Mouse (Mus musculus) 416B (cell line): ENCODE measurements at regions not wholly inside any gene's neighbourhood (a gene's known extent, or its start where the extent isn't known, plus 50 kb on each side); places are given as distances from the start of the nearest gene placed in this dataset.
A peak's percentile ranks its signal among the peaks of the same experiment; 100 is the strongest.

Experiments
- DNase-seq: peaks from one replicate; pipeline ENCODE4 v3.0.0; 2011; ENCODE audit warnings: low read depth

DNA sequence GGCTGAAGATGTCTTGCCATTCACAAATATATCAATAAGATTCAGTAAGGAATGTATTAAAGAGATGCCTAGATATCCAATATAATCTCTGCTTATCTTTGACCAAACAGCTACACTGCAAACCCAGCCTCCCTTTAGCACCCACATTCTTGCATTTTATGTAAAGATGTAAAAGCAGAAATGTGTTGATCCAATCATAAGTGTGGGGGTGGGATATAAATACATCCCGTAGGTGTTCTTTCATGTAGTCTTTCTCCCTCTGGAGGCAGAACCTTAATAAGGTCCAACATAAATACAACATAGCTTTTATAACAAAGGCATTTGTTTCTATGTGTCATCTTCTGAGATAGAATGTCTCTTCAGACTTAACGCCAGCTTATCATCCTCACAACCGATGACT is 637.1 kb upstream of the Flrt2 start:
- no peak for DNase-seq

DNA sequence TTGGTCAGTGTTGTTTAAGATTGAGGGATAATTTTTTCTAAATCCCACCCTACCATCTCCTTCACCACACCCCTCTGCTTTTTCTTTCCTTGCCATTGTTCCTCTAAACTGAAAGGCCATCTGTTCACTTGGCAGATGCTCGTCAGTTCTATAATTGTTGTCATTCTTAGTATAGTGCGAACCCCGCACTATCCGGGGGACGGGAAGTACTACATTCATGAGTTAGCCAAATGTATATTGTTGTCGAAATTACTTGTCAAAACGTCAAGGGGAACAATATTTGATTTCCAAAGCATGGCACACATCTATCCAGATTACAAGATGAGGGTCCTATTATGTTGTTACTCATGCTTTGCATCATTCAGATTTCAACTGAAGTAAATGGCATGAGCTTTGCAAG is 635.1 kb upstream of the Flrt2 start:
- no peak for DNase-seq

DNA sequence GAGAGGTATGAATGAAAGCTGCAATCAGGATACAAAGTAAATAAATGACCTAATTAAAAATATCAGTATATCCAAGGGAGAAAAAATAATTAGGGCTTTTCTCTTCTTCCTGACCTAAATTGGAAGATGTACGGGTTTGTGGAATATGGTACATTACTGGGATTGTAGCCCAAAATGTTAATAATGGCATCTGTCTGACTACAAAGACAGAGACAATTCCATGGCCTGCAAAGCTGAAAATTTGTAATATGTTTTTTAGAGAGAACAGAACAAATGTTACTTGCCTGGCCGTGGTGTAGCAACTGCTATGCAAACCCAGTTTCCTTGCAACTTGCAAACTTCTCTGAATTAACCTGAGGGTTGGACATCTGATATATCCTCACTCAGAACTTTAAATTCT is 632.6 kb upstream of the Flrt2 start:
- no peak for DNase-seq

DNA sequence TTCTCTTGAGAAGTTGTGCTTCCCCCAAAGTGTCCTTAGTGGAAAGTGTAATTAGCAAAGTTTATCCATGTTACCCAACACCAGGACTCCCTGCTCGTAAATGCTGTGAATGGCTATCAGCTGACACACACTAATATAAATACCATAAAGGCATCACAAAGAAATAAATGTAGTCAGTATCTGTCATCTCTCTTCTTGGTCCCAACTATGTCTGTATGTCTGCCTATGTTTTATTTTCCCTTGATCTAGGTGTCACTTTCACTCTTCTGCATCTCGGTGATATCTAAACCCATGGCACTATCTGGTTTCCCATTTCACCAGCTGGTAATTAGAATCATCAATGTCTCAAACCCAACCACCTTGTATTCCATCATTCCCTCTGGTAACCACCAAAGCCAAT is 619.7 kb upstream of the Flrt2 start:
- DNase-seq: no peak

DNA sequence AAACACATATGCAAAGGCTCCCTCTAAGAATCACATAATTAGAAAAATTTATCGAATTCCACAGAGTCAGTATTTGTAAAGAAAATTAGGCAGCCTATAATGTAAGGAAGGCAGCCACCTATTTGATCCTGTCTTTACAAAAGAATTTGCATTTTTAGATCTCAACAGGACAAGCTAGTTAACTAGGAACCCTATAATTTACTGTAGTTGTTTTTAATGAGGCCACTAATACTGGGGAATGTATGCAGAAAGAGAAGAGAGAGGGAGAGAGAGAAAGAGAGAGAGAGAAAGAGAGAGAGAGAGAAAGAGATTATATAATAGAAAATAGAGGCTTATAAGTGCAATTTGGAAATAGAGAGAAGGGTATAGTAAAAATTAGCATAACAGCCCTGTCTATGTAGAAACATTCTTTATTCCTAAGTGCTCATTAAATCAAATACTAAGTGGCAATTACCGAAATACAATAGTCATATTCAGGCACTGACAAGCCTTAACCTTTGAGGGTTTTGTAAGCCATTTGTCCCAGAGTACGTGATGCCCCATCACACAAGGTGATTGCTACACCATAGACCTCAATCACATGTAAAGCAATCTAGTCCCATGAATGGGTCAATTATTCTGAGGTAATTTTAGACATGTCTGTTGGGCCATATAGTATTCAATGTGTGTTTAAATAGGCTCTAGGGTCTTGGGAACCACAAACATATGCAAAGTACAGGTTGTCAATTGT is 572.6 kb upstream of the Flrt2 start:
- no peak for DNase-seq

DNA sequence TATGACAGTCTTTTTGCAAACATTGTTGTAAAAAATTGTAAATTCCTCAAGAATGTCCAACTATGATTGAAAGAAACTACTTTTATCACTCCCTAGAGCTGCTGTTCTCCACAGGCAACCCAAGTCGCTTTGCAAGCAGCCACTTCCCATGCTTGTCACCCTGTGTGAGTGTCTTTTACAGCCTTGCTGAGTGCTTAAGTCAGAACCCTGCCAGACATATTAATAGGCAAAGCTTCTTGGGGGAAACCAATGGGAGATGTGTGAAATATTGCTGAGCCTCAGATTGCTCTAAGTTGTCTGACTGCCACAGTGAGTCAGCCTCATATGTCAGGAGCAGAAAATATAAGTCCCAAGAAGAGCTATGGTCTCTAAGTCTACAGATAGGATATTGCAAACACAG is 559.2 kb upstream of the Flrt2 start:
- no peak for DNase-seq

DNA sequence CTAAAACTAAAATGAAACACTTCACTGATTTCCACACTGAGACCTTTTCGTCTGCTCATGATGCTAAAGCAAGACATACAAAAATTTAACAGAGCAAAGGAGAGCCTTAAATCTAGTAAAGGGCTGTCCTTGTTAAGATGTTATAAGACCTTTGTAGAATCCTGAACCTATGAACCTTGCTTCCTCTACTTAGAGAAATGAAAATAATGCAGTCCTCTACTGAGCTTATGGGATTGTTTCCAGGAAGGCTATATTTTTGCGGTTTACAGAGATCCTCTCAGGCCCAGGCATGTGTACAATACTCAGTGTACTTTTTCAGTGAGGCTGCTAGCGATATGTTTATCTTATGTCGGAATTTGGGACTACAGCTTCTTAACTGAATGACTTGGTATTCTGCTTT is 558.5 kb upstream of the Flrt2 start:
- DNase-seq: no peak

DNA sequence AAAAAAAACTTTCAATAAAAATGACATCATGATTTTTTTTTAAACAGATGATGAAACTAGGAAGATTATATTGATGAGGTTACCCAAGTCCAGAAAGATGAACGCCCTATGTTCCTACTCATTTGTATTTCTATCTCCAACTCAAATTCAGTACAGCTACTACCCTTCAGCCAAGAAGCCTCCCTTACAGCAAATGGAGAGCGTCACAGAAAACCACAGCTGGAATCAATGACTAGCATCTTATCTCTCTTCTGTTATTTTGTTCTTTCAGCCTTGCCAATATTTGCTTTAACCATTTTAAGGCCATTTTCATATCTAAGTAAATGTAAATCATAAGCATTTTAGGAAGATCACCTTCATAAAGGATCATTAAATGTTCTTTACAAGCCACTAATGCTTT is 553.9 kb upstream of the Flrt2 start:
- no peak for DNase-seq

DNA sequence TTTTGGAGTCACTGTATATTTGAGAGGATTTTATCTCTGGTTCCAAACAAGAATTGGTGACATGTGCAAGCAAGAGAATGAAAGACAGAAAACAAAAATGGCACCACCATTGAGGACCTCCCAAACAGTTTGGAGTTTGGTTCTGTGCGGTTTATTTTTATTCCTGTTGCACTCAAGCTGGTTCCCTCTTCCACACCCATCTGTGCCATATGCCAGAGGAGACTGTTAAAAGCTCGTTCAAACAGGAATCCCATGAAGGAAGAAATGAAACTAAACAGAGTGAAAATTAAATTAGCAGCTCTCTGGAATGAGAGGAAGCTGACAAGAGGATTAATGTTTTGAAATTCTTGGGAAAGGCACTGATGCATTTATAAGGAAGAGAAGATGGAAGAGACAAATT is 521.0 kb upstream of the Flrt2 start:
- DNase-seq: no peak

DNA sequence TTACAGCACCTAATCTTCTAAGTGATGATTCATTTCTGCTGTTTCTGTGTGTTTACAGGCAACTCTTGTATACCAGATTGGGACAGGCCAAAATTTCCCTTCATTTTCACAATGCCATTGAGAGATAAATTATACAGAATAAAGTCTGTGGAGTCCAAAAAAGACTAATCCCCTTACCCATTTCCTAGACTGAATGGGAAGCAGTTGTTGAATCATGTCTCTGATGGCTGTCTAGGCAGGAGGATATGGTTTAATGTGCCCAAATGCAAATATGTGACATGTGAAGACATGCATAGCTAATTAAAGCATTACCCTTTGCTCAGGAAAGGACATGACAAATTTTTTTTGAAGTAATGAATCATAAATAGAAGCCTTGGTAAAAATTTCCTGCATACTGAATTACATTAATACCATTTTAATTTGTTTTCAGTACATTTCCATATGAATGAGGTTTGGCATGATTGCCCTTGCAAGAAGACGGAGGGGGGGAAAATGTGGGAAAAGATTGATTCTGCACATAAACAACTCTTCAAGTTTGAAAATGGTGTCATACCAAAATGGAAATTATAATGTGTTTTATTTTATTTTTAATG is 518.1 kb upstream of the Flrt2 start:
- DNase-seq: no peak

DNA sequence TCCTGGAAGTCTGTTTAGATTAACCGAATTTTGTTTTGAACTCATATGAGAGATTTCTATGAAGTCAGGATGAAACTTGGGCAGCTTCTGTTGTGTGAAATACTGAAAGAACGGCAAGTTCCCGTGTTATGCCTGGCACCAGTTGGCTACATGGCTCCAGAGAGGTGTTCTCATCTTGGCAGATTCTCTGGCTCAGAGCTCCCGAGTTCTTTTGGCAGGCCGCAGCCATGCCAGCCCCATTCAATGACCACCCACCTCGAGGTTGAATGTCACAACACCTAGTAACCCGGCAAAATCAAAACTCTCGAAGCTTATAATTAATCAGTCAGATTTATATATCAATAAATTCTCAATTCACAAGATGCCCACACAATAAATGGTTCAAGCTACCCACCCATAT is 489.5 kb upstream of the Flrt2 start:
- no peak for DNase-seq

DNA sequence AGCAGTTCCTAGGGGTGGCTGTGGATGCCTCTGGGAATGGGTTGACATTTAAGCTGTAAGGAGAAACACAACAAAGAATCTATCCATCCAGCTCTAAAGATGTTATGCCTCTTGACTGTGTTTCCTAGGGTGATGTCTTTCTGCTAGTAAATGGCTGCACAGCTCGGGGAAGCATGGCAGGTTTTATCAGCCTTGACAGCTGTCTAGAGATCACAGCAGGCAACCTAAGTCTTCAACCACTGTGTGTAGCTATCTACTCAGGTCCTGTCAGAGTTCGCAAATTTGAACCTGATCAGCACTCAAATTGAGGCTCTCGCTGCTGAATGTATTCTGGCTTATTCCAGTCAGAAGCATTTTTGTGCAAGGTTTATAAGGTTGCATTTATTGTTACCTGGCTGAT is 486.9 kb upstream of the Flrt2 start:
- DNase-seq: no peak

DNA sequence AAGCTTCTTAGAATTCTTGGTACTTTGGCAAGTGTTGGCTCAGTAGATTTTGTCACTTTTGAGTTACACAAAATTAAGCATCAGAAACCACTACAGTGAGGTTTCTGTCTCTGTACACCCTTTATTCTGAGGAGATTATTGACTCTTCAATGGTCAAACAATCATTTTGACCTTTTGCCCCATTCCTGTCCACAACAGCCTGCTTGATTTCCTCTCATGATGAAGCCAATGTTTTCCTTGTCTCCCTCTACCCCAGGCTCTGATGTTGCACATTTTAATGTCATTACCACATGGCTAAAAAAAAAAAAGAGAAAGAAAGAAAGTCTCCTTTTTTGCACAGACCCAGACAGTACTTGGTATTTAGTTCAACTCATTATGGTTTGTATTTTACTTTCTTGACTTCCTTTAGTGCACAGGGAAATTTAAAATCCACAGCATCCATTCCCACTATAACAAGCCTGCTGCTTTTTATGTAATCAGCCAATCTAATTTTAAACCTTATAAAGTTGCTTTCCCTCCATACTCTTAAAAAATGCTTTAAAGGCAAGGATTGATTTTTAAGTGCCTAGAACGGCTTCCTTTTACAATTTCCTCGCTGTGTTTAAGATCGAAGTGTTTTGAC is 452.8 kb upstream of the Flrt2 start:
- no peak for DNase-seq

DNA sequence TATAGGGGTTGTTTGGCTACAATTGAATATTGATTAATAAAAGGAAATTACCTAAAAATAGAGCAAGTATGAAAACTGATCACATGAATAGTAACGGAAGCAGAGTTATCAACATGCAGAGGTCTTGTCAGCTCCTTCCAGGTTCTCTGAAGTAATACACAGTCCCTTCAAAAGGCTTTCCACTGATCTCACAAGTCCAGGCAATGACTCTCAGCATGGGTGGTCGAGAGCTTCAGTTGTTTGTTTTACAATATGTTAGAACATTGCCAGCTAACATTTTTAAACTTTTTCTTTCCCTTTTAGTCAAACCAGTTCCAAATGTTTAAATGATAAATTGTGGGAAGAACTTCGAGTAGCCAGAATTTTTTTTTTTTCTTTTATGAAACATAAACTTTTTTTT is 424.8 kb upstream of the Flrt2 start:
- no peak for DNase-seq

DNA sequence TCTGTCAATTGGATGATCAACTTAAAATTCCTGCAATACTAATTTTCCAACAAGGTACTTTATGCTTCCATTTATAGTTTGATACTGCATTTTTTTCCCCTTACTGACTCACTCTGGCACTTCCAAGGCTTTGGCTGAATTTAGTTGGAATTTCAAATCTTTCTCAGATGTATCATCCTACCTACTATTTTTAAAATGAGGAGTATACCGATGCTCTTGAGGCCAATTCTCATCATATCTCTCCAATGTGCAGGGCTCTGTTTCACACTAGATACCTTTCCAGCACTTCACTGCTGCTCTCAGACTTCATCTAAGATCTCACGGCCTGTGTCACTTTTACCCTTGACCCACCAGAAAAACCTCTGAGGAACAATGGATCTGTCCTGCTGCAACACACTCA is 386.6 kb upstream of the Flrt2 start:
- no peak for DNase-seq

DNA sequence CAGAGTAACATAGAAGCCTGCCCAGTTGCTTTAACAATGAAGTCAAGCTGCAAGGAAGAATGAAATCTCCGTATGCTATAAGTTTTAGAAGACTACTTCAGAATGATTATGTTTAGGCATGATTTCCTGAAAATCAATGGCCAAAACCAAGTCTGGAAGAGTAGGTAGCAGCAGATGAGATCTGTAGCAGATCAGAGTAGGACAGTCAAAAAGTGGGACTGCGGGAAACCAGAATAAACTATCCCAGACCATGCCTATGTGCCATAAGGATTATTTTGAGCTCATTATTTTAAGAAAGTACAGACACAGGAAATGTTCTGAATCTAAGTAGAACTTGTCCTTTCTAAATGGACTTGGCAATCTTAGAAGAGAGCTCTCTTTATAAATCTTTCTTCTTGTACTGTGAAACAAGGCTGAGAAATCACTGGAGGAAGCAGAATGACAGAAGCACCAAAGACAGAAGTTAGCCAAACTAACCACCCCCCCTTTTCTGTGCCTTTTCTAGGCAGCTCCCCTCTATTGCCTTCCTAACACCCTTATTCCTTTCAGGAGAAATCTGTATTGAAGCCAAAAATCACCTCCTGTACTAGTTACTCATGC is 376.8 kb upstream of the Flrt2 start:
- DNase-seq: no peak

DNA sequence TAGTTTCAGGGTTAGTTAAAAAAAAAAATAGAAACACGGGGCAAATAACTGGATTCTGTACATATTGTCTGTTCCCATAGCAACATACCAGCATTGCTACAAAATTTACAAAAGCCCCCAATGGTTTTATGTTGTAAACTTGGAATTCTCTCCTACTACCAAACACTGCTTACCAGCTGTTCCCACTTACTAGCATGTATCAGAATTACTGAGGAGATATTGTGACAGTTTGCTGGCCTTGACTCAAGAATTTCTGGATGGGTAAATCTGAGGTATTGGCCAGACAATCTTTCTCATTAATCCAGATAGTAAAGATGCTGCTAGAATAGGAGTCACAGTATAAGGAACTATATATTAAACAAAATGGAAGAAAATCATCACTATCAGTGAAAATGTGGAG is 375.2 kb upstream of the Flrt2 start:
- no peak for DNase-seq

DNA sequence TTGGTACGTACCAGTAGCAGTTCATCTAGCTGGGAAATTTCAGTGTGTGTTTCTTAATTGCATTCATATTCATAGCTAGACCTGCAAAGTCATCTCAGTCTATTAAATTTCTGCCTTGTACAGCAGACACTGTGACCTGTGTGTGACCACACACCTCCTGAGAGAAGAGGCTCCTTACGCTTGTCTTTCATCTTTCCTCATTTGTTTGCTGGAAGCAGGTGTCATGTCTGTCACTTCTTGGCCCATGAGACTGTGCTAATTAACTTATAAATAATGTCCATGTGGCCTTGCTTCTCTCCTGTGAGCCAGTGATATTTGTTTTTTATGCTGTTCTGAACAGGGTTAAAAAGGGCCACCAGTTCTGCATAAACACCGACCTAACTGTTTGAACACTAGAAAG is 370.3 kb upstream of the Flrt2 start:
- DNase-seq: no peak

DNA sequence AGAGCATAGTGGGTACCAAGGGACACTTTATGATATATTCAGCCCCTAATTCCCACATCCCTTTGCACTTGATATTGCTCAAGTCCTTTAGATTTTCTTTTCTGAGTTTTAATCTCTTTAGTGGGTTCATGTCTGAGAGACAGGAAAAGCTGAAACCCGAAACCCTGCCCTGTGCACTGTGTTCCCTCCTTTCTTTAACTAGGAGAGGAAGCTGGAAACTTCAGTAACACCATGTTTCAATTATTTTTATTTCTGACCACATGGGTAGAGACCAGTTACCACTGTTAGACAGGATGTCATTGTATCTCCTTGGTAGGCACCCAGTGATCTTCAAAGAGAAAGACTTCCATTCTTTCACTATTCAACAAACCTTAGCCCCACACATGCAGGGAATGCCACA is 362.4 kb upstream of the Flrt2 start:
- DNase-seq: peak; percentile 53

DNA sequence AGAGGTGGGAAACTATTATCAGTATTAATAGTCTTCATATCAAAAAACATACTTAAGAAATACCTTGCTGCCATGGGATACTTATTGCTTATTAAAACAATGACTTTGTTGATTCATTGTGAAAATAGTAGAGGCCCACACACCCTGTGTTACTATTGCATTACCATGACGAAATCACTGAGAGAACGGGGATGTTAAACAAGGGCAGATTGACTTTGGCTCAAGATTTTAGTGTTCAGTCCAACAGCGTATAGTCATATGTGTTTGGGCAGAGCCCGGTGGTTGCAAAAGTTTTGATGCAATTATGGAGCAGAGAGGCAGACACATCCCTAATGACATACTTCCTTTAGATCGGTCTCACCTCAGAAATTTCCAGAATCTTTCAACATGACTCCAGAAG is 344.2 kb upstream of the Flrt2 start:
- peak; percentile 13 for DNase-seq

DNA sequence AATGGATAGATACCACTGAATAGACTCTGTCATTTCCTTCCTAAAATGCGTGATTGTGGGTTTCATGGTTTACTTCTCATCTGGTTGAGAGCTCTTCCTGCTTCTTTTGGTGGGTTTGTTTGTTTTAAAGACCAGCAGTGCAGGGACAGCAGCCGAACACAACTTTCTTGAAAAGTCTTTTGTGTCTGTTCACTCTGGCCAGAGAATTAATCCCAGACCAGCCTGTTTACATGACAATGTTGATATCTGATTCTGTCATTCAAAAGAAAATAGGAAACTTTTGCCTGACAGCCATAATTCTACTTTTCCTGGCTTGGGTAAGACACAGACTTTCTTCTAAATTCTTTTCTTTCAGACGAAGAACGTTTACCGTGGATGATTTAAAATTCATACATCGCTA is 336.9 kb upstream of the Flrt2 start:
- DNase-seq: peak; percentile 25

DNA sequence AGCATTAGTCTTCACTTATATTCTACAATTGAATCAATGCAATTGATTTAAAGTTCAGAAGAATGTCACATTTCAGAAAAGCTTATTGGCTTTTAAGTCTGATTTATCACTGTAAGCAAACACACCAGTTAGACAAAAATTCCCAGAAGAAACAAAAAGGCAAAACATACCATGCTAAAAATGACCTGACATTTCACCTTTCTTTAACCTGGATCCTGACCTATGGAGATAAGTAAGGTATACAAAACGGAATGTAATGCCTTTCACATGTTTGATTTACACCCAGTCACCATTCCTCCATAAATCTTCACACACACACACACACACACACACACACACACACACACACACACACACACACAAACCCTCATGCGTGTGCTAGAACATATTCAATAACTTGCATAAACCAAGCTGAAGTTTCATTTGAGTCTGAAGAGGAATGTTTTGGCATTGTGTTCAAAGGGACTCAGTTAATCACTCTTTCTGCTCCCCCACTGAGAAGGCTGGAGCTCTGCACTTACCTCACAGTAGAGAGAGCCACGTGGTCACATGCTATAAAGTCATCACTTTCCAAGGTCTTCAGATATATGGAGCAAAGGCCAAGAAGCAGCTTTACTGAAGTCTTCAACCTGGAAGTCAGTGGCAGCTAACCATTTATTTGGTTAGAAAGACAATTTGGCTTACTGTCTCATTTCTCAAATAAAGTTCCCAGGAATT is 307.6 kb upstream of the Flrt2 start:
- no peak for DNase-seq

DNA sequence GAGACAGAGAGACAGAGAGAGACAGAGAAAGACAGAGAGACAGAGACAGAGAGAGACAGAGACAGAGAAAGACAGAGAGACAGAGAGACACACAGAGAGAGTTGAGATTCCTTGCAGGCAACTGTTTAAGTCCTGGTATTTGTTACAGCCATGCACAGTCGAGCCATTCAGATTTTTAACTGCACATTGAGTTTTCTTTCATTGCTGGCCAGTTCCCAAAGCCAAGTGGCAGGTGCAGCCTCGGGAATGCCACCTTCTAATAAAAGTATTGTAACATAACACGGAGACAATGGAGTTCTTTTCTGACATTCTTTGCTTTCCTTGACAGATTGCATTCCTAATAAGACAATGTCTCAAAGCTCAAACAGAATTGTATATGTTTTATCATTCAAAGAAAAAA is 306.3 kb upstream of the Flrt2 start:
- DNase-seq: no peak
